Mouse (Mus musculus) thymus, adult 2 months (tissue): Measurements from ENCODE around the gene Ehbp1.

Experiments used
- CTCF ChIP-seq: fragments of 200-500 bp; IDR thresholded peaks from 2 replicates; pipeline ENCODE4 v1.5.1; 2012; ENCODE audit warnings: mild to moderate bottlenecking, control low read depth, low read length, moderate library complexity, borderline replicate concordance; ENCODE audit not compliant: control insufficient read depth, poor library complexity, insufficient read depth; ENCODE audit errors: extremely low read depth
- POLR2A ChIP-seq: fragments of 200-500 bp; IDR thresholded peaks from 2 replicates; pipeline ENCODE4 v1.6.1; 2012; ENCODE audit warnings: mild to moderate bottlenecking, low read length, control low read depth, moderate library complexity; ENCODE audit not compliant: control insufficient read depth, poor library complexity, insufficient read depth; ENCODE audit errors: extremely low read depth

- TF ChIP-seq CTCF, result no peak
- TF ChIP-seq POLR2A, result no peak
These were observed 145.3 kb downstream of the Ehbp1 start for GRCm38 (mm10) chr11:22196776-22197175.
